Comparison of ENCODE assay signal across 15 mouse cellular contexts in the genomic region with DNA sequence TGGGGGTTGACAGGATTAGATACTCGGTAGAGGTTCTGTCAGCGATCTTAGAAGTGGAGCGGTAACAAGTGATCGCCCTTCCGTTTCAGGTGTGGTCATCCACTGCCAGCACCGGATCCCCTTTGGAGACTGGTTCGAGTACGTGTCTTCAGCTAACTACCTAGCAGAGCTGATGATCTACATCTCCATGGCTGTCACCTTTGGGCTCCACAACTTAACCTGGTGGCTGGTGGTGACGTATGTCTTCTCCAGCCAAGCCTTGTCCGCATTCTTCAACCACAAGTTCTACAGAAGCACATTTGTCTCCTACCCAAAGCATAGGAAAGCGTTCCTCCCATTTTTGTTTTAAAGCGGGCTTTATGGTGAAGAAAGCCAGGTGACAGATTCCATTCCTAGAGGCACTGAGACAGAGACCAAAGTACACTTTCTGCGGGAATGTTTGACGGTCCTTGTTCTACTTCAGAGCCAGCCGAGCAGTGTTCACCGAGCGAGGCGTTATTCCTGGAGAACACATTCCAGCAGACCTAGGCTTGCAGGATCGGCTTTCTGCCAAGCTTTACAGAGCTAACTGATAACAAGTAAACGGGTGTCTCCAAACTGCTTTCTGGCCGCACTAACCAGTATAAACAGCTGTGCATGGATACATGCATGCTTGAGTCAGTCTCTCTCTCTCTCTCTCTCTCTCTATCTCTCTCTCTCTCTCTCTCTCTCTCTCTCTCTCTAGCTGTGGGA. TPM values are rescaled to one million over a fixed set of nuclear protein-coding genes. Genes with fewer than 3 reads are reported as not detected.
DNase-seq lines count a peak whose midpoint lies in the region.
"Had no signal": no experiment of that assay in that cellular context is flagged by ENCODE, and none has a peak within 500 bp of the region (broad histone marks: within the 10 kb centered on the region; RNA-seq: fewer than 3 reads in every experiment).

No protein-coding gene starts in this region.

- DNase-seq in heart, embryonic 10.5 days (ENCODE audit: low spot score): peak; percentile 82
- no peak for DNase-seq in heart, postnatal 36 days
- peak; percentile 30 for DNase-seq in testis, postnatal 14 days (ENCODE audit: low spot score)
- DNase-seq in testis, postnatal 10 days (ENCODE audit: low spot score): no peak
- peak; percentile 32 to 42 for DNase-seq in kidney, postnatal 36 days
- no peak for DNase-seq in left cerebral cortex, adult 9 months (ENCODE audit: low spot score in 2 of 2)
- no peak for DNase-seq in thymus, adult 18-20 months
- no peak for DNase-seq in left cerebral cortex, postnatal 4 days
- DNase-seq: adrenal gland, postnatal 14 days; cerebellum, postnatal 36 days; gastrocnemius, adult 2 months; layer of hippocampus, postnatal 36 days had no signal

- H3K4me3 ChIP-seq in heart, embryonic 10.5 days: no peak overlapping the region
- H3K4me3 ChIP-seq: embryonic facial prominence, embryonic 13.5 days; gastrocnemius, adult 2 months; hindbrain, embryonic 10.5 days; limb, embryonic 13.5 days had no signal

- H3K27ac ChIP-seq in heart, embryonic 10.5 days: peak overlapping the region; percentile 16; the same call in 1 of the 2 replicates
- H3K27ac ChIP-seq: embryonic facial prominence, embryonic 13.5 days; gastrocnemius, adult 2 months; hindbrain, embryonic 10.5 days; limb, embryonic 13.5 days had no signal

- H3K27me3 ChIP-seq in heart, embryonic 10.5 days (ENCODE audit: insufficient read depth, poor library complexity, severe bottlenecking): no peaks in the 10 kb centered on the region
- H3K27me3 ChIP-seq: embryonic facial prominence, embryonic 13.5 days; limb, embryonic 13.5 days had no signal

- peaks cover 51% of the 10 kb centered on the region for H3K36me3 ChIP-seq in heart, embryonic 10.5 days

- H3K9me3 ChIP-seq in heart, embryonic 10.5 days: no peaks in the 10 kb centered on the region; the same call in 1 of the 2 replicates
- H3K9me3 ChIP-seq: limb, embryonic 13.5 days had no signal

- WGBS in heart, embryonic 10.5 days: 67% methylated on average over 21 of the region's 21 CpGs

- H3K4me1 ChIP-seq in heart, embryonic 10.5 days: peaks cover 7% of the 10 kb centered on the region
- H3K4me1 ChIP-seq: embryonic facial prominence, embryonic 13.5 days; hindbrain, embryonic 10.5 days; limb, embryonic 13.5 days had no signal

- intact Hi-C loops in heart, postnatal 36 days (cut with DNase I): no loop called here
- intact Hi-C loops in left cerebral cortex, postnatal 4 days (cut with DNase I): no loop called here

RNA-seq across cellular contexts. Expression of gene Srd5a3, which starts 14.5 kb away (rescaled TPM):
- 31.0 and 32.6 TPM in 2 replicates for polyA plus RNA-seq in heart, embryonic 10.5 days (2016; fragmentation: Nextera tagmentation; extraction: Ambion mirVana)
- total RNA-seq in heart, postnatal 36 days (2021): 1 to 10 TPM; 9.0 to 9.2 TPM
- total RNA-seq in left cerebral cortex, postnatal 4 days (2021): 10 to 100 TPM; 11.7 to 13.9 TPM

RNA-seq across cellular contexts. Expression of gene Tmem165, which starts 29.1 kb away (rescaled TPM):
- 71.1 and 101 TPM in 2 replicates for polyA plus RNA-seq in heart, embryonic 10.5 days (2016; fragmentation: Nextera tagmentation; extraction: Ambion mirVana)
- 10 to 100 TPM; 19.3 to 23.3 TPM for total RNA-seq in heart, postnatal 36 days (2021)
- 10 to 100 TPM; 47.1 to 47.4 TPM for total RNA-seq in left cerebral cortex, postnatal 4 days (2021)

Comparison
In these comparisons a context has a peak if more than half of its experiments do, and no peak if none do; other contexts are left out.
1. DNase-seq: peak in heart, embryonic 10.5 days (single experiment), testis, postnatal 14 days (single experiment) and kidney, postnatal 36 days (2 of 2); none in heart, postnatal 36 days (0 of 2), testis, postnatal 10 days (single experiment), left cerebral cortex, adult 9 months (0 of 2), thymus, adult 18-20 months (0 of 2) and left cerebral cortex, postnatal 4 days (single experiment).